Mouse (Mus musculus) liver, postnatal 0 days (tissue): Measurements from ENCODE around the gene Ppy. TPM values are rescaled to one million over a fixed set of nuclear protein-coding genes. Genes with fewer than 3 reads are reported as not detected.

Experiments
- ATAC-seq: fragments of 200-750 bp; cut with Nextera tagmentation; 2 replicates; pipeline ENCODE4 v1.8.0; 2017; ENCODE audit warnings: mild to moderate bottlenecking, moderate library complexity
- DNase-seq: peaks from one replicate; pipeline ENCODE4 v3.0.0-alpha.2; 2016
- H3K27ac ChIP-seq: fragments of 300-500 bp; sonication (generic); 2 replicates; pipeline ENCODE4 v1.5.1; 2014; ENCODE audit warnings: antibody characterized with exemption, moderate library complexity, mild to moderate bottlenecking, low read depth
- H3K27me3 ChIP-seq: fragments of 300-500 bp; sonication (generic); 2 replicates; pipeline ENCODE4 v1.6.1; 2014; ENCODE audit warnings: low read length, control low read depth, mixed read lengths; ENCODE audit not compliant: insufficient read depth
- H3K36me3 ChIP-seq: fragments of 300-500 bp; sonication (generic); replicated peaks from 2 replicates; pipeline ENCODE4 v1.6.1; 2014; ENCODE audit warnings: mild to moderate bottlenecking, control low read depth, low read length, moderate library complexity, mixed read lengths; ENCODE audit not compliant: insufficient read depth
- H3K4me1 ChIP-seq: fragments of 300-500 bp; sonication (generic); 2 replicates; pipeline ENCODE4 v1.6.1; 2014; ENCODE audit warnings: antibody characterized with exemption, mild to moderate bottlenecking, control low read depth; ENCODE audit not compliant: insufficient read depth
- H3K4me2 ChIP-seq: fragments of 300-500 bp; sonication (generic); 2 replicates; pipeline ENCODE4 v1.6.1; 2014; ENCODE audit warnings: low read depth, mild to moderate bottlenecking, low read length, moderate library complexity, mixed read lengths
- H3K4me3 ChIP-seq: fragments of 300-500 bp; sonication (generic); 2 replicates; pipeline ENCODE4 v1.5.1; 2014; ENCODE audit warnings: low read depth, low read length
- H3K9ac ChIP-seq: fragments of 300-500 bp; sonication (generic); replicated peaks from 2 replicates; pipeline ENCODE4 v1.6.1; 2014; ENCODE audit warnings: mild to moderate bottlenecking, moderate library complexity
- H3K9me3 ChIP-seq: fragments of 300-500 bp; sonication (generic); 2 replicates; pipeline ENCODE4 v1.6.1; 2016; ENCODE audit warnings: mild to moderate bottlenecking, control low read depth, low read length, mixed read lengths
- CTCF ChIP-seq: sonication (generic); IDR thresholded peaks from 2 replicates; pipeline ENCODE4 v1.5.1; 2016; ENCODE audit warnings: antibody characterized with exemption, low read depth
- EP300 ChIP-seq: IDR thresholded peaks from 2 replicates; pipeline ENCODE4 v1.6.1; 2016; ENCODE audit warnings: antibody characterized with exemption, low read depth, mild to moderate bottlenecking
- WGBS: fragments of 180-500 bp; shearing (Covaris S2); extraction: QIAGEN DNeasy Blood & Tissue Kit; methylation state at CpG from one replicate; pipeline ENCODE4 v1.1.7; 2014; ENCODE audit not compliant: insufficient replicate concordance; 5-methylcytosine and 5-hydroxymethylcytosine counted together
- polyA plus RNA-seq: library from polyadenylated mRNA; unstranded; fragments of >200 nt; fragmentation: Nextera tagmentation; extraction: Ambion mirVana; gene quantifications from 2 replicates; pipeline ENCODE4 v1.2.1, GENCODE M21; 2015

The Ppy gene
- polyA plus RNA-seq, 1 experiment from 2014 or later = not detected

DNA sequence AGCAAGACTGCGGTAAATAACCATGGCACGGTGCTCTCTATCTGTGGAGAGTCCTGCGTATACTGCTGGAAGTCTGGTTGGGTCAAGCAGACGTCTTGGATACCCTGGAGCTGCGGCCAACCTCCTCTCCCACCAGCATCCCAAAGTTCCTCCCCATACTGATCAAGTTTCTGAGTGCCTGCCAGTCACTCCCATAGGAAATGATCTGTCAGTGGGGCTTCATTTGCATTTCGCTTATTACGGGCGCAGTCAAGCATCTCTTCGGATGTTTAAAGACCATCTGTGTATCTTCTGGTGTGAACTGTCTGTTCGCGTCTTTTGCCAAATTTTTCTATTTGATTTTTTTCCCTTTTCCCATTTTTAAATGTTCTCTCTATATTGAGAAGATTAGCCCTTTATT, 31.5 kb downstream of the Ppy start:
- 69% methylated on average over 11 of the region's 11 CpGs for WGBS
- no peaks in the 10 kb centered on the region for H3K9me3 ChIP-seq
- no peak for DNase-seq
- no peak overlapping the region for H3K4me3 ChIP-seq
- H3K27ac ChIP-seq = no peak overlapping the region
- H3K4me1 ChIP-seq = no peaks in the 10 kb centered on the region
- no peak for ATAC-seq
- H3K36me3 ChIP-seq = no peaks in the 10 kb centered on the region
- no peak overlapping the region for H3K9ac ChIP-seq
- H3K27me3 ChIP-seq = 0 out of 2 replicates have a peak, but pooled peaks cover 4% of the 10 kb centered on the region
- TF ChIP-seq CTCF = no peak
- no peak for TF ChIP-seq EP300
- no peak overlapping the region for H3K4me2 ChIP-seq

GRCm38 (mm10) chr11:102068969-102069368, 32.1 kb downstream of the Ppy start:
- H3K9me3 ChIP-seq = no peaks in the 10 kb centered on the region
- H3K27me3 ChIP-seq = 0 out of 2 replicates have a peak, but pooled peaks cover 4% of the 10 kb centered on the region
- ATAC-seq (no peak), DNase-seq (no peak)
- H3K36me3 ChIP-seq = no peaks in the 10 kb centered on the region
- TF ChIP-seq CTCF (peak; percentile 62), EP300 (no peak)
- no peak overlapping the region for H3K9ac ChIP-seq
- H3K4me2 ChIP-seq = no peak overlapping the region
- no peaks in the 10 kb centered on the region for H3K4me1 ChIP-seq
- H3K27ac ChIP-seq = no peak overlapping the region
- 45% methylated on average over 2 of the region's 2 CpGs for WGBS
- H3K4me3 ChIP-seq = no peak overlapping the region

DNA sequence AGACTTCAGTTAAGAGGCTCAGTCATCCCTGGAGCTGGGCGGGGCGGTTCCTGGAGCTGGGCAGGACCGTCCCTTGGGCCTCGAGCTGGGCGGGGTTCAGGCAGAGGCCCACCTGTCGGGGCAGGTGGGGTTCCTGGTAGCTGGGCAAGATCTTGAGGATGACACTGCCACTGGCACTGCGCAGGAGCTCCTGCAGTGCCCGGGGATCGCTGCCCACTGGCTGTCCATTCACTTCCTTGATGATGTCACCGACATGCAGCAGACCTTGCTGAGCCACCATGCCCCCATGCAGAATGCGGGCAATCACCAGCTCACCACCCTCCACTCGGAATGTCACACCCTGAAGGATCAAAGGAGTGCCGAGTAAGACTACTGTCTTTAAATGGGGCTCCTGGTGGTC, 38.0 kb downstream of the Ppy start:
- Histone ChIP-seq H3K4me1 (peaks cover 3% of the 10 kb centered on the region; the same call in 1 of the 2 replicates), H3K27me3 (peaks cover 10% of the 10 kb centered on the region; the same call in 1 of the 2 replicates), H3K9ac (no peak overlapping the region), H3K36me3 (no peaks in the 10 kb centered on the region; the same call in 1 of the 2 replicates), H3K9me3 (no peaks in the 10 kb centered on the region), H3K4me2 (no peak overlapping the region), H3K4me3 (no peak overlapping the region), H3K27ac (no peak overlapping the region)
- WGBS = 74% methylated on average over 13 of the region's 13 CpGs
- DNase-seq (no peak), ATAC-seq (no peak)
- TF ChIP-seq CTCF (no peak), EP300 (no peak)

GRCm38 (mm10) chr11:102061941-102062473, 39.1 kb downstream of the Ppy start:
- no peak overlapping the region for H3K9ac ChIP-seq
- H3K36me3 ChIP-seq = no peaks in the 10 kb centered on the region; the same call in 1 of the 2 replicates
- 36% methylated on average over 16 of the region's 16 CpGs for WGBS
- no peak overlapping the region for H3K27ac ChIP-seq
- no peak overlapping the region for H3K4me2 ChIP-seq
- no peak overlapping the region for H3K4me3 ChIP-seq
- TF ChIP-seq CTCF (no peak), EP300 (no peak)
- H3K4me1 ChIP-seq = peaks cover 3% of the 10 kb centered on the region; the same call in 1 of the 2 replicates
- no peak for DNase-seq
- no peak for ATAC-seq
- peaks cover 10% of the 10 kb centered on the region; the same call in 1 of the 2 replicates for H3K27me3 ChIP-seq
- H3K9me3 ChIP-seq = no peaks in the 10 kb centered on the region

DNA sequence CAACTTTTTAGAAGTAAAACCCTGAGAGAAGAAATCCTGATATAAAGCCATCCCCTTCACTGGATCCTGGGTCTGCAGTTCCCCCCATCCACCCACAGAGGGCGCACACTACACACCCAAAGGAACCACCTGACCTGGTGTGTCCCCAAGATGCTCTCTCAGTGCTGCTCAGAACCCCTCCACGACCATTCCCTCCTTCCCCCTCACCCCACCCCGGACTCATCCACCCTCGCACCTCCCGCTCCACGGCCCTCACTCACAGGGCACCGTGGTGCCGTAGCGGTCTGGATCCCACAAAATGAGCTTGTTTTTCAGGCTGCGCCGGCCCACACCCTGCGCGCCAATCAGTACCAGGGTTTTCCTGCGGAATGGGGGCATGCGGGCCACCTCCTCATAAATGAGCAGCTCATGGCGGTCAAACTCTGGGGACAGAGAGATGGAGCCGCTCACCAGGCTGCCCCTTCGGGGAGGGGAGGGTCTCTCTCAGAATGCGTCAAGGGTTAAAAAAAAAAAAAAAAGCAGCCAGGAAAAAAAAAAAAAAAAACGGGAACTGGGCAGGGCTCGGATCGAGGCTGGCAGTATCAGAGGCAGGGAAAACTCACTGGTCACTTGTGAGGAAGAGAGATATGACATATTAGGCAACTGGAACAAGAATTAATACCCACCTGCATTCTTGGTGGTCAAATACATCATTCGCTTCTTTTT, 39.7 kb downstream of the Ppy start:
- peak; percentile 71 for ATAC-seq
- Histone ChIP-seq H3K27me3 (peaks cover 10% of the 10 kb centered on the region; the same call in 1 of the 2 replicates), H3K4me2 (peak overlapping the region; percentile 55), H3K36me3 (no peaks in the 10 kb centered on the region; the same call in 1 of the 2 replicates), H3K9ac (no peak overlapping the region), H3K4me3 (no peak overlapping the region; the same call in 1 of the 2 replicates), H3K27ac (no peak overlapping the region), H3K9me3 (no peaks in the 10 kb centered on the region), H3K4me1 (peaks cover 3% of the 10 kb centered on the region; the same call in 1 of the 2 replicates)
- peak; percentile 83 for DNase-seq
- TF ChIP-seq EP300 (no peak), CTCF (peak; percentile 99)
- WGBS = 6% methylated on average over 23 of the region's 23 CpGs

DNA sequence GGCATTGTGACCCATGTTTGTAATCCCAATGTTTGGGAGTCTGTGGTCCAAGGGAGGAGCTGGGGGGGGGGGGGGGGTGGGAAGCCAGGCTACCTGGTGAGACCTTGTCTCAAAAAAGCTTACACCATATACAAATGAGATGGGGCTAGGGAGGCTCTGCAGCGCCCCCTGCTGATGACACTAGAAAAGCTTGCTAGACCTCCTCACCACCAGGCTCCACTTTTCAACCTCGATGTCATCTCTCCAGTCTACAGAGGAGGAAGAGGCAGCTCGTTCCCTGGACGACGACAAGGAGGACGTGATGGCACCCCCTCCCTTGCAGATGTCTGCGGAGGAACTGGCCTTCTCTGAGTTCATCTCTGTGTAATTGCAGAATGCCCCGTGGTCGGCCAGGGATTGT, 47.3 kb downstream of the Ppy start:
- Histone ChIP-seq H3K4me1 (no peaks in the 10 kb centered on the region), H3K4me3 (no peak overlapping the region), H3K36me3 (no peaks in the 10 kb centered on the region), H3K27ac (no peak overlapping the region), H3K9me3 (no peaks in the 10 kb centered on the region), H3K27me3 (0 out of 2 replicates have a peak, but pooled peaks cover 3% of the 10 kb centered on the region), H3K9ac (no peak overlapping the region), H3K4me2 (no peak overlapping the region)
- TF ChIP-seq EP300 = no peak
- TF ChIP-seq CTCF = peak; percentile 72
- DNase-seq (peak; percentile 78), ATAC-seq (no peak)
- 13% methylated on average over 9 of the region's 9 CpGs for WGBS
